Mouse (Mus musculus) testis, adult 2 months (tissue): Measurements from ENCODE around the gene Clcn6. TPM values are rescaled to one million over a fixed set of nuclear protein-coding genes. Genes with fewer than 3 reads are reported as not detected.

Experiments
- H3K27ac ChIP-seq: fragments of 200-500 bp; 2 replicates; pipeline ENCODE4 v1.5.1; 2012; ENCODE audit warnings: low read depth, low read length; ENCODE audit not compliant: control insufficient read depth, insufficient read depth
- H3K27me3 ChIP-seq: fragments of 200-500 bp; 2 replicates; pipeline ENCODE4 v1.6.1; 2012; ENCODE audit warnings: mild to moderate bottlenecking, low read length, moderate library complexity; ENCODE audit not compliant: control insufficient read depth, insufficient read depth
- H3K36me3 ChIP-seq: fragments of 200-500 bp; 2 replicates; pipeline ENCODE4 v1.6.1; 2012; ENCODE audit warnings: mild to moderate bottlenecking, low read length; ENCODE audit not compliant: control insufficient read depth, insufficient read depth
- H3K4me1 ChIP-seq: fragments of 200-500 bp; 2 replicates; pipeline ENCODE4 v1.6.1; 2012; ENCODE audit warnings: low read length; ENCODE audit not compliant: control insufficient read depth, insufficient read depth
- H3K4me3 ChIP-seq: fragments of 200-500 bp; 2 replicates; pipeline ENCODE4 v1.5.1; 2012; ENCODE audit warnings: low read depth, mild to moderate bottlenecking, low read length, moderate library complexity, mixed read lengths; ENCODE audit not compliant: control insufficient read depth
- CTCF ChIP-seq: fragments of 200-500 bp; IDR thresholded peaks from 2 replicates; pipeline ENCODE4 v1.5.1; 2012; ENCODE audit warnings: low read depth, mild to moderate bottlenecking, inconsistent platforms, low read length, moderate library complexity; ENCODE audit not compliant: control insufficient read depth, insufficient read depth, insufficient replicate concordance
- POLR2A ChIP-seq: fragments of 200-500 bp; IDR thresholded peaks from 2 replicates; pipeline ENCODE4 v1.6.1; 2012; ENCODE audit warnings: low read depth, mild to moderate bottlenecking, inconsistent platforms, low read length, moderate library complexity; ENCODE audit not compliant: control insufficient read depth
- polyA plus RNA-seq: library from polyadenylated mRNA; depleted of rRNA; stranded (reverse); fragments of >200 nt; gene quantifications from 2 replicates; pipeline ENCODE4 v1.2.3, GENCODE M21; 2012

The Clcn6 gene
- polyA plus RNA-seq, 1 experiment, result 12.7 TPM

DNA sequence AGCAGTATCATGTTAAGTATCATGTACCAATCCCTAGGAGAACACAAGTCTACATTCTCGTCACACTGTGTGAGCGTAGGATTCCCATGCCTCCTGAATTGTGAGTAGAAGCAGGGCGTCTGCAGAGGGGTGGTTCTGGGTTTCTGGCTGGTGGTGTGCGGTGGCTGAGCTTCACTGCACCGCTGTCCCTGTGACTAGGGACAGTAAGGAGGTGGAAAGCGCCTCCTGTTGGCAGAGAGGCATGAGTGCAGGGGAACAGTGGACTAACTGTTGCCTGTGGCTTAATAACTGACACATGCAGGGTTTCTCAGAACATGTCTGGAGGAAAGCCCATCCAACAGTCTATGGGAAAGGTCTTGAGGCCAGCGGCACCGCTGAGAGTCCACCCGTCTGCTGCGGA, 23.2 kb downstream of the Clcn6 start:
- peaks cover 10% of the 10 kb centered on the region for H3K36me3 ChIP-seq
- TF ChIP-seq CTCF (peak; percentile 53; the same call in 1 of the 2 replicates), POLR2A (no peak)
- no peaks in the 10 kb centered on the region for H3K27me3 ChIP-seq
- H3K27ac ChIP-seq, result no peak overlapping the region
- no peaks in the 10 kb centered on the region for H3K4me1 ChIP-seq
- no peak overlapping the region for H3K4me3 ChIP-seq

DNA sequence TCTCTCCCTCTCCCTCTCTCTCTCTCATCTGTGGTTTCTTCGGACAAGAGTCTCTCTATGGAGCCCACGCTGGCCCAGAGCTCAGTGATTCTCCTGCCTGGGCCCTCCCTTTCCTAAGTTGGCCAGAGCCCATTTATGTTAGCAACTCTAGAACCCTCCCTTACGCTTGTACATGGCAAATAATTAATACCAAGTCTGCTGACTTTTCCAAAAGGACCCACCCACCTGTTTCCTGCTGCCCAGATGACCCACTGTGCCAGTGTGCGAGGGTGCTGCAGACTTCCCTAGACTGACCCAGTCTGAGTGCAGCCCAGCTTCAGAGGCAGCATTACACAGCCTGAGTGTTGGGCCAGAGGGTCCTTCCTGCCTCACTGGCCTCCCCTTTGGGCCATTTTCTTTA, 26.4 kb downstream of the Clcn6 start:
- TF ChIP-seq CTCF, result no peak
- TF ChIP-seq POLR2A, result no peak
- Histone ChIP-seq H3K27me3 (no peaks in the 10 kb centered on the region), H3K4me1 (no peaks in the 10 kb centered on the region), H3K4me3 (no peak overlapping the region), H3K27ac (no peak overlapping the region), H3K36me3 (peaks cover 12% of the 10 kb centered on the region)

DNA sequence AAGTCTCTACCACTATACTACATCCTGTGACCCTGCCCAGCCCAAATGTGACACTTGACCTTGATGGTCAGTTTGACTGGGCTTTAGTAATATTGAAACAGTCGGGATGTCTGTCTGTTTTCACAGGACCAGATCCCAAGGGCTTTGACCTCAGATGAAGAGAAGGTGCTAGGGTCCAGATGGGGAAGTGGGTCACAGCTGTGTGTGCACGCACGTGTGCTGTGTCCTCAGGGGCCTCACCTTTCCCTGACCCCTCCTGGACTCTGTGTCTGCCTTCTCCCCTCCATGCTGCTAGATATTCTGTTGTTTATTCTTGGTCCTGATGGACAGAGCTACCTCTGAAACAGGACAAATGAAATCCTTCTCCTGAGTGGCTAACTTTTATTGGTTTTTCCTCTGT, 27.3 kb downstream of the Clcn6 start:
- TF ChIP-seq CTCF (no peak), POLR2A (no peak)
- H3K4me3 ChIP-seq, result no peak overlapping the region
- no peak overlapping the region for H3K27ac ChIP-seq
- H3K36me3 ChIP-seq, result peaks cover 14% of the 10 kb centered on the region
- no peaks in the 10 kb centered on the region for H3K27me3 ChIP-seq
- H3K4me1 ChIP-seq, result no peaks in the 10 kb centered on the region

DNA sequence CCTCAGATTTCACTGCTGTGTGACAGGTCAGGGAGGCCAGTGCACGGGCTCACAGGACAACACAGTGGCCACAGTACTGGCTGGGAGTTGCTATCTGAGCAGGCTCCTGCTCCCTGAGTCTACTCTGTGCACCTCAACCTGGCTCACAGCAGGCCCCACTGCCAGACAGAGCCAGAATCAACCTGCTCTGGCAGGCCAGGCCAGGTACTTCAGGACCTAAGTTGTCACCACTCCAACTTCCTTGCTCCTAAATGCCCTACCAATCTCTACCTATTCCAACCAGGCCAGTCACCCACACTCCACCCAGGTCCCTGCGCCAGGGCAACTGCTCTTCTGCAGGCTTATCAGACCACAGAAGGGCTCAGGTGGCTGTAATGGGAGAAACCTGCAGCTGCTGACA, 29.0 kb downstream of the Clcn6 start:
- TF ChIP-seq CTCF (no peak), POLR2A (no peak)
- no peaks in the 10 kb centered on the region for H3K4me1 ChIP-seq
- no peak overlapping the region for H3K27ac ChIP-seq
- no peaks in the 10 kb centered on the region for H3K27me3 ChIP-seq
- no peak overlapping the region for H3K4me3 ChIP-seq
- H3K36me3 ChIP-seq, result peaks cover 17% of the 10 kb centered on the region

DNA sequence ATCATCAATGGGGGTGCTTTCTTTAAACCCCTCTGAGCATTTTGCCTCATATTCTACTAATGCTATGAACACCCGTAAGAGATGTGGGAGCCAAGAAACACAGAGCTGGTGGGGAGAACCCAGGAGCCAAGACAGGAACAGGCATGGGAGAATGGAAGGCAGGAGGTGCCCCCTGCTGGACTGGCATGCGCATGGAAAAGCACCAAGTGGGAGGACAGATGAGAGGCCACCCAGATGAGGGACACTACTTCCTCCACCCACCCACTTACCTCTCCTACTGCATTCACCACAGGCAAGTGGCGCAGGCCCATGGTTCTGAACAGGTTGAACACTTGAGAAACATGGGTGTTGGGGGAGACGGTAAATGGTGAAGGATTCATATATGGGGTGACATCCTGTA, 30.2 kb downstream of the Clcn6 start:
- Histone ChIP-seq H3K27me3 (no peaks in the 10 kb centered on the region), H3K36me3 (peaks cover 15% of the 10 kb centered on the region), H3K27ac (no peak overlapping the region), H3K4me3 (no peak overlapping the region), H3K4me1 (no peaks in the 10 kb centered on the region)
- TF ChIP-seq POLR2A (no peak), CTCF (peak; percentile 49; the same call in 1 of the 2 replicates)

DNA sequence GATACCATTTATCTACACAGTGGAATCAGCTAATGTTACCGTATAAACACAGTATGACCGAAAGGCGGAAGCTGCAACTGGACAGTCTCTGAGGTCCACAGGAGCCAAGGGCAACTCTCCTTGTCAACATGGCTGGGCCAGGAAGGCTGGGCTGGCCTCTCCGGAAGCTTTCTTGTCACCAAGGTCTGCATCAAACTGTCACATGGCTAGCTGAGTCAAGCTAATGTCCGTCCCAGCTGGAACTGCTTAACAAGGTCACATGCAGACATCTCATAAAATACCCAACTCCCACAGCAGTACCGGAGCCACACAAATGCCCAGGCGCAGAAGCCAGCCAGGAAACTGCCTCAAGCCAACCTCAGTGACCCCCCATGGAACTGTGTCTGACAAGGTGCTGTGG, 34.3 kb downstream of the Clcn6 start:
- Histone ChIP-seq H3K4me1 (no peaks in the 10 kb centered on the region), H3K27me3 (no peaks in the 10 kb centered on the region), H3K36me3 (peaks cover 12% of the 10 kb centered on the region), H3K27ac (no peak overlapping the region), H3K4me3 (no peak overlapping the region)
- TF ChIP-seq POLR2A, result no peak
- TF ChIP-seq CTCF, result no peak

DNA sequence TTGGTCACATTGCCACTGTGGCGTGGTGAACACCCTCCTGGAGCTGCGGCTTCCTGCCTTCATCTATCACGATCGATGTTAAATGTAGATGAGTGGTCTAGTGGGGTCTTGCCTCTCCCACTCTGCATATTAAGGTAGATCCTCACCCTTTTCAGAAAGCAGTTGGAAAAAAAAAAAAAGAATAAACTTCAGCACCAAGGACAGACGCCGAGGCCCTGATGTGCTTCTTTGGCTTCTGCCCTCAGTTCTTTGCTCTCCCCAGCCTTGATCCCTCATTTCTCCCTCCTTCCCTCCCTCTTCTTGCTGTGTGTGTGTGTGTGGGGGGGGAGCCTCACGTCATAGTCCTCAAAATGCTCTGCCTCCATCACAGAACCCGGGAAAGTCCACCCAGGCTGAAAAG, 36.8 kb downstream of the Clcn6 start:
- Histone ChIP-seq H3K36me3 (peaks cover 5% of the 10 kb centered on the region), H3K27me3 (no peaks in the 10 kb centered on the region), H3K27ac (no peak overlapping the region), H3K4me1 (no peaks in the 10 kb centered on the region), H3K4me3 (no peak overlapping the region)
- TF ChIP-seq POLR2A (no peak), CTCF (no peak)

DNA sequence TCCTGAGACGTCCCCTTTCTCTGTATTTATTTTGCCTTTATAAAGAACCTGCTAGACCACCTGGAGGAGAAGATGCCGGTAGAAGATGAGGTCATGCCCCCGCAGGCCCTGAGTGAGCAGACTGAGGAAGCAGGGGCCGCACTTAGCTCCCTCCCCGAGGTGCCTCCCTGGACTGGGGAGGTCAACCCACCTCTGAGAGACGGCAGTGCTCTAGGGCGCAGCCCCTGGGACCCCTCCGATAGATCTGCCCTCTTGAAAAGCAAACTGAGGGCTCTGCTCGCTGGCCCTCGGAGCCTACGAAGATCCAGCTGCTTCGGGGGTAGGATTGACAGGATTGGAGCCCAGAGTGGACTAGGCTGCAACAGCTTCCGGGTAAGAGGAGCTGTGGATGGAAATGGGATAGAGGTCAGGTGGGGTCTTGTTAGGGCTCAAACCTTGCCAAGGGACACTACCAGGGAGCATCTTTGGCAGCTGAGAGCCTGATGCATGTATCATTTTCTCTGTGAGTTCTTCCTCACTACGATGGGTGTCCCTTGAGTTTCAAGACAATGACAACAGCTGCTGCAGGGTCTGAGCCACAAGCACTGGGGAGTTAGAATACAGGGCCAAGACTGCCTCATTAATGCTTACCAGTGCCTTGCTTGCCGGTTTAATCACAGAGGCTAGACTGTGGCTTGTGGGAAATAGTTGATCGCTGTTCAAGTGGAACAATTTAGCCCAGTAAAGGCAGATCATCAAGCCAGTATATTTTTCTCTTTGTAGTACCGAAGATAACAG, 37.4 kb downstream of the Clcn6 start:
- no peak for TF ChIP-seq CTCF
- no peak for TF ChIP-seq POLR2A

More for the DNA sequence above, 37.4 kb downstream of the Clcn6 start:
- H3K27ac ChIP-seq, result no peak overlapping the region
- no peaks in the 10 kb centered on the region for H3K27me3 ChIP-seq
- H3K4me3 ChIP-seq, result no peak overlapping the region
- H3K4me1 ChIP-seq, result no peaks in the 10 kb centered on the region
- peaks cover 4% of the 10 kb centered on the region for H3K36me3 ChIP-seq
